Mouse (Mus musculus) layer of hippocampus, postnatal 25 days (tissue): ENCODE results near the gene Syne1. TPM values are rescaled to one million over a fixed set of nuclear protein-coding genes. Genes with fewer than 3 reads are reported as not detected.

ENCODE experiments used
- DNase-seq, 2 experiments: peaks; one replicate each; pipeline ENCODE4 v3.0.0; 2022; ENCODE audit warnings: mixed read lengths in 2 of 2, low spot score in 1 of 2; ENCODE audit errors: extremely low spot score in 1 of 2
- total RNA-seq, 2 experiments: library from RNA; stranded (reverse); gene quantifications; 2 replicates each; pipeline ENCODE4 v1.2.3; 2021

Syne1 gene
- total RNA-seq, 2 experiments from 2014 or later, result 241 to 279 TPM

DNA sequence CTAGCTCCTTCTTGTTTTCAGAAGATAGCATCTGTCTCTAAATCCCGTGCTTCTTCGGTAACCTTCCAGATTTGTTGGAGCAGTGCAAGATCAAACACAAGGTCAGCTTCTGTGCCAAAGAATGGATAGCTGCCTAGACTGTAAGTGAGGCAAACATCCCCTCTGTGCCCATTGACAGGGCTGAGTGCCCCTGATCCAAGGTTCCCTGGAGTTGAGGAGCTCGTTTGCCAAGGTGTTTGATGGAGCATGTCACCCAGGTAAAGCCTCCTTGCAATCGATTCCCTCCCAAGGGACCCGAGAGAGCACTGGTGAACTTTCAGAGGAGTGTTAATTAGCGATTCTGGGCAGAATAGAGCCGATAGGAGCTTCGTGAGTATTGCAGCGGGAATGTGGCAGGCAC lies 523.0 kb downstream of the Syne1 start:
- no peak for DNase-seq

DNA sequence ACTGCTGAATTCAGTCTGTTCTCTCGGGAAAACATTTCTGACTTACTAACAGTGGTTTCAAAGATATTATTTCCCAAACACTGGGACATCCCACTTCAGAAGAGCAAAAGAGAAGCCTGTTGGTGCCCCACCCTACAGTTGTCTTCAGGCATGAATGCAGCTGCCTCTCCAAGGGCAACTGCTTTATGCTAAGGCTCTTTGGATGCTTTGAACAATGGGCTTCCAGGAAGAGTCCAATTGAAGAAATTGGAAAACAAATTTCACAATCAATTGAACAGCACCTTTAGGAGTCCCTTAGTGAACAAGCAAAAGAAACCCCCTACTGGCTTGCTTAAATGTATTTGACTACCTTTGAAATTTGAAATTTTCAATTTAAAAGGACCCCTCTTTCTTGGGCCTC lies 524.1 kb downstream of the Syne1 start:
- no peak for DNase-seq

DNA sequence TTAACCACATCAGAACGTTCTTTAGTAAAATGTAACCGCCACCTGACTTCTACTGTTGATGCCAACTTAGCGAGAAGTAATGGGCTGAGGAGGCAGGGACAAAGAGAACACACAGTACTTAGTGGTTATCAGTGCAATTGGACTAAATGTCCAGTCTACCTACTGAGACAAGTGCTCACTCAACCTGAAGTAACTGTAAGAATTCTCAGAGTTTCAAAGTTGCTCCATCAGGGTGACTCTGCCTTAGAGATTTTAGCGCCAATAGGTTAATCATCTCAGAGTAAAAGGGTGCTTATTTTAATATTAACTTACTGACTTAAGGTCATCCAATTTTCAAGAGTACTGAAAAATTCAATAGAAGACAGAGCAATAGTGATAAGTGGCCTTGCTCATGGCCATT lies 525.4 kb downstream of the Syne1 start:
- no peak for DNase-seq

DNA sequence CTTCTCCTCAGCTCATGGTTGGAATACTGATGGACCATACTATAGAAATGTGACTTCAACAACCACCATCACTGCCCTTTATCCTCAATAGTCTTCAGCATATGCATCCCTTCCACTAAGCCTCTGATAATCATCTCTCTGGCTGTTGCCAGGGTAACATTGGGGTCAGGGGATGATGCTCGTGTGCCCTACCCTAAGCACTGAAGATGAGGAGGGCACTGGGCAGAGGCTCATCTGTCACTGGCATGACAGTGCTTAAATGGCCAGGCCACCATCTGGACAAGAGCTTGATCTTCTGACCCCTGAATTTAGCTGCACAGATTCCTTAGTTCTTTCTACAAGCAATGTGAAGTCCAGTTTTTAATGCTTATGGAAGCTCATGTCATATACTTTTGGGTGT lies 534.1 kb downstream of the Syne1 start:
- DNase-seq, result no peak

DNA sequence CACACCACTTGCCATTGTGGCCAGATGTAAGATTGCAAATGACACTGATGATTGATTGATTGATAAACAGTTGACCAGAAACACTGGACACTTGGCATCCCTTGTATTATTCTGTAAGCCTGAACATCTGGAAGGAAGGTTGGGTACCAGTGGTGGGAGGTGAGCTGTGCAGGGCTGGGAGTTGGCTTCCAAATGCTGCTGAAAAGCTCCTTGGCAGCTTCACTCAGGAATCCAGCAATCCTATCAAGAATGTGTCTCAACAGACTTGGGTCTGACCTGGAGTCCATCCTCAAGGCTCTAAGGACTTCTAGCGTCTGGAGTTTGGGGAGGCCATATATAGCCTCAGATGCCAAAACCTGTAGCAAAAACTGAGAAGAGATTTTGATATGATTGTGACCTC lies 536.3 kb downstream of the Syne1 start:
- no peak for DNase-seq

DNA sequence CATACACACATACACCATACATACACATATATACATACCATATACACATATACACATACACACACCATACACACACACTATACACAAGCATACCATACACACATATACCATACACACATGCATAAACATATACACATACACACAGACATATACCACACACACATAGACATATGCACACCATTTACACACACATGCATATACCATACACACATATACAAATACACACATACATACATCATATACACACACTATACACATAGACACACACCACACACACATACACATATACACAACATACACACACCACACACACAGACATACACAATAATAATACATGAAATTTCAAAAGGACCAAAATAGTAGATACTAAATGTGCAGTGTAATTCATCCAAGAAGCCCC lies 539.3 kb downstream of the Syne1 start:
- no peak for DNase-seq

DNA sequence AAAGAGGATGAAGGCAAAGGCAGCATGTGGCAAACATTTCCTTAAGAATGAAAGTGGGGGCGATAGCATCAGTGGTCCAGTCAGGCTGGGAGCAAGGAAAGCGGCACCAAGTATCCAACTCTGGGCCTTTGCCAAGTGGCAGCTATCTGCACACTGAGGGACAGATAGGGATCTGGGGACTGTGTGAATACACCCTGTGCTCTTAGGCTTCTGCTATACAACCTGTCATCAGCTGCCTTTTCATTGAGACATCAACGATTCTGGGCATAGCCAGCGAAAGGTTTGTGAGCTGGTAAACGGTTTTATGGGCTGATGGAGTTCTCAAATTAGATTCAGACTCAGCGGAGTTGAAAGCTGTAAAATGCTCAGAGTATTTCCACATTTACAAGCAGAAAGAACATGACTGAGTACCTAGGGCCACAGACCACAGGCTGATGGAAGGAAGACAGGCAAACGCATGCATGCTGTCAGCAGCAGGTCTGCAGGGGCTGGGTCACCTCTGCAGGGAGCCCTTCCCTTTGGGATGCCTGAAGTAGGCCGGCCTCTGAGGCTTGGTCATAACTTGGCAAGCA lies 542.4 kb downstream of the Syne1 start:
- no peak for DNase-seq

DNA sequence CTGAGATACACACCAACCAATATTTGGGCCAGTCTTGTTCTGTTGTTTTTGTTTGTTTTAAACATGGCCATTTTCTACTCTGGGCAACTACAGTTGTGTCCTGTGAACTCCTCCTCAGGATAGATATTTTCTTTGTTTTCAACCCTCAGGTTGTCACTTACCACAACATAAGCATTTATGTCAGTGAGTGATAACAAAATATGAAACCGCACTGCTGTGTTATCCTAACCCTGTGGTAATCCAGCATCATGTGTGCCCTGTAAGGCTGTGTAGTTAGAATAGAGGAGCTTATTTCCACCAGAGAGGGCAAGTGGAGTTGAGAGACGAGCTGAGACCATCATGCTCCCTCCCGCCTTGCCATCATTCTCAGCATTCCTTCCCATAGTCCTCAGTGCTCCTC lies 554.7 kb downstream of the Syne1 start:
- no peak for DNase-seq

DNA sequence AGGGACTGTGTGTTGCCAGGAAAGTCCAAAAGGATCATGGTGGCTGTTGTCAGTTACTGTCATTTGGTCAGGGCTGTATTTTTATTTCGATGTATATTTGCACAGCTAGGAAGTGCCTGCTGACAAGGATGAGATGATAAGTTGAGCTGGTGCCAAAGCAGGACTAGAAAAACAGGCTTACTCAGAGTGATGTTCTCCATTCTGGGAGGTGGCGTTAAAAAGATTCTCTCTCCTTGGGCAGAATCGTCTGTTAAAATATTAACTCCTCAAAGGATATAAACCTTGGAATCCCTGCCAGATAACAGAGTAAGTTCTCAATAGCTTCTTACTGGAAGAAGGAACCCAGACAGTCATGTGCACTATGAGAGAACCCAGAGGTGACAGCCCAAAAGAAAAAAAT lies 557.5 kb downstream of the Syne1 start:
- DNase-seq, result no peak

DNA sequence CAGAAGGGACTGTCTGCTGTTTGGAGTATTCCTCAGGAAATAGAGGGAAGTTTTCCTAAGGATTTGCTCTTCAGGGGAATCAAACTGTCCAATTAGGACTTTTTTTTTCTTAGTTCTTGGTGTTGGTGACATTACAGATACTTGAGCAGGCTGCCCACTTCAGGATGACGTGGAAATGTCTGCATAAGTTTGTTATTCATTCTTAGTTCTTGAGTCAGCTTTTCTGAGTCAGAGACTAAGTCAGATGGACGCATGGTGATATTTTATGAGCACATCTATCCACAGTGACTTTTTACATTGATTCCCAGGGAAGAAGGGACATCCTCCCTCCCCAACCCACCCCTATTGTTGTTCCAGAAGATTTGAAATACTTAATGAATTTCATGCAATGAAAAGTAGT lies 567.4 kb downstream of the Syne1 start:
- DNase-seq, result no peak

DNA sequence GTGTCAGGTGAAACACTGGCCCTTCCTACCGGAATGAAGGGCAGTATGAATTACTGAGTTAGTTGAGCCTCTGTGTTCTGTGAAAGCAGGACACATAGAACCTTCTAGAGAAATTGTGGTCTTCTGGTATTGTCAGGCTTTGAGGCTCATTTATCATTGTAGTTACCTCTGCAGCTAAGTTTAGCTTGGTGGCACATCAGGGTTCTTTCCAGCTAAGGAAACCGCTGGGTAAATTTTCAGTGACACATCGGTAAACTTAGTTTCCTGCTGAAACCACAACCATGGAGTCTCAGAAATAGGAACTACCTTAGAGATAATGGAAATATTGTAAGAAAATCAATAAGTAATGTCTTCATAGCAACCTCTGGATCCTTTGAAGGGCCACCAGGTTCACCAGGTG lies 573.9 kb downstream of the Syne1 start:
- no peak for DNase-seq

DNA sequence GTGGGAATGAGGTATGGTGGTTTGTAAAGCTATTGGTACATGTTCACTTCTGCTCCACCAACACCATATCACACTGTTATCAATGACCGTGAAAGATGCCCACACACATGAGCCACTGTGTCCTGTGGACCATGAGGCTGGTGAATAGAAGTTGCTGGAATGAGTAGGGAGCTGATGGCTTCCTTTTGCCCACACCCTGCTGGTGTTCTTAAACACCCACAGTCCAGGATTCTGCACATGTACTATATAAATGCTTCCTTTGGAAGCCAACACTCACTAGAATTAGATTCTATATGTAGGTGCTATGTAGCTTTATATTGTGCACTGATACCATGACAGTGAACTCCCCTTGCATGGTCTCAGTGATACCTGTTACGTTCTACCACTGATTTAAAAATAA lies 574.7 kb downstream of the Syne1 start:
- DNase-seq, result no peak

DNA sequence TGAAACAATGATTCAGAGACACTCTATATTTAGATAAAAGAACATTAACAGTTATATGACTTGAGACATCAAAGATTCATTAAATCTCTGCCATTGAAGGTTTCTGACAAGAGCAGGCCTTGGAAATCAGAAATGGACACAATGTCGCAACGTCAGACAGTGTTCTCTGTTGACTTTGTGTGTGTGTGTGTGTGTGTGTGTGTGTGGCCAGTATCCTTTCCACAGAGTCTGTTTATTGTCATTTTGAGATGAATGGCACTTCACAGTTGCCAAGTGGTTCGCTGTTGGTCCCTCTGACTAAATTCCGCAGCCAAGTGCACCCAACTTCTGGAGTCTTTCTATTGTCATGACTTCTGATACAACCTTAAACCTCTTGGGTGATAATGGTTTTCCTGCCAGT lies 577.0 kb downstream of the Syne1 start:
- DNase-seq, result no peak

DNA sequence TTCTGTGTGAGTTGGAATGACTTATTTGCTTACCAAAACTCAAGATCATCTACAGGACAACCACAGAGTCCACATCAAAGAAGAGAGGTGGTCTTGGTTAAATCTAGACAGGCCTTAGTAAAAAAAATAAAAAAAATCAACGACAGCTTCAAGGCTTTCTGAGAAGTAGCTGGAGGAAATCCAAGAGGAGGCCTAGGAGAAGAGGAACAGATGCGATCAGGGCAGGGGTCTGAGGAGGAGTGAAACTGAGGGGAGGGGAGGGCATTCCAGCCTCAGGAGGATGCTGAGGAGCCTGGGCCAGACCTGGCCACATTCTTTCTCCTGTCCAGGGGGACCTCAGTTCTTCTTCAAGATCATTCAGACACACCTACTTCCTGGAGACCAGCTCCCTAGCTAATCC lies 579.3 kb downstream of the Syne1 start:
- DNase-seq, result no peak

DNA sequence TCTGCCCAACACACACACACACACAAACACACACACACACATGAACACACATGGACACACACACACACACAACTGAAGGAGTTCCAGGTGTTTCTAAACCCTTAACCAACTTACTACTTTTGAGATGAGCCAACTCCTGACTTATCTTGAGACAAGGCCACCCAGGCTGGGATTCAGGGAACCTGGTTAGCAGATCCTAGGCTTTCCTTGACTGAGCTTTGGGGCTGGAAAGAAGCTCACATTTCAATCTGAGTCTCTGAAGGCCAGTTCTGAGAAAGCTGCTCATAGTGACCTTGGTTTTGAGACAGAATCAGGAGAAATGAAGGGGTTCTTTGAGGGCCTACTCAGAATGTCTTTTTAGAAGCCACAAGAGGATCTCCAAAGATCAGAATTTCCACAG lies 579.7 kb downstream of the Syne1 start:
- DNase-seq, result no peak

DNA sequence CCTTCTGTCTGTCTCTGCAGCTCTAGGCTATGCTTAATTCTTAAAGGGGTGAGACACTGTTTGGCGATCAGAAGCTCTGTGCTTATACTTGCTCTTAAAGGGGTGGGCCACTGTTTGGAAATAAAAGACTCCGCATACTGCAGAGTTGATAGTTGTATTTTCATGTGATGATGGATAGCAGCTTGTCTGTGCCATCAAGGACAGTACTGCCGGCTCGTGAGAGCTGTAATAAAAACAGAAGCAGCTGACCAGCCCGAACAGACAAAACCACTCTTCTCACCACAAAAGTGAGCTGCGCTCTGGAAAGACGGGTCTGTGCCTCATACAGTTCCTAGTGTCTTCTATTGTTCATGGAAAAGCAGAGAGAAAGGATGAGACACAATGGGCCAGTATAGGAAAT lies 580.1 kb downstream of the Syne1 start:
- no peak for DNase-seq

Other genes starting within 250 kb of the Syne1 start
- gene Myct1, start 42.3 kb upstream of the Syne1 start, total RNA-seq, result under 1 TPM; 0.25 to 0.54 TPM
- gene Vip, start 87.7 kb upstream of the Syne1 start, total RNA-seq, result 10 to 100 TPM; 12.2 to 18.7 TPM